Mouse (Mus musculus): Measurements from ENCODE around the gene Tmtc1.

DNA sequence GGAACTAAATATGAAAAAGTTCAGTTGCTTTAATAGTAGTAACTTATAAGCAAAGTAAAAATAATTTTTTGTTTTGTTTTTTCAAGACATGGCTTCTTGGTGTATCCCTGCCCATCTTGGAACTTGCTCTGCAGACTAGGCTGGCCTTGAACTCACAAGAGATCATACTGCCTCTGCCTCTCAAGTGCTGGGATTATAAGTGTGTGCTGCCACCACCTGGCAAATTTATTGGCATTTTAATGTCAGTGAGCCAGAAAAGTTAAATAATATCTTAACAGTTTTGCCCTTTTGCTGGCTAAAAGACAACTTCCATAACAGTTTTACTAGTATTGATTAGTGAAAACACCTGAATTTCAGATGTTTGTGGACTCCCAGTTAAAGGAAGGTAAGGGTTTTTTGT is 88.0 kb downstream of the Tmtc1 start:
- TF ChIP-seq POLR2A (IDR thresholded peaks at IDR 0.05; ENCODE audit: borderline replicate concordance, low read depth, low read length) (no peak), CTCF (IDR thresholded peaks at IDR 0.05; ENCODE audit: low read depth, low read length) (no peak)

All from bone marrow macrophage, adult 2 months (primary cell).